Mouse (Mus musculus): Measurements from ENCODE around the gene Cacng3.

DNA sequence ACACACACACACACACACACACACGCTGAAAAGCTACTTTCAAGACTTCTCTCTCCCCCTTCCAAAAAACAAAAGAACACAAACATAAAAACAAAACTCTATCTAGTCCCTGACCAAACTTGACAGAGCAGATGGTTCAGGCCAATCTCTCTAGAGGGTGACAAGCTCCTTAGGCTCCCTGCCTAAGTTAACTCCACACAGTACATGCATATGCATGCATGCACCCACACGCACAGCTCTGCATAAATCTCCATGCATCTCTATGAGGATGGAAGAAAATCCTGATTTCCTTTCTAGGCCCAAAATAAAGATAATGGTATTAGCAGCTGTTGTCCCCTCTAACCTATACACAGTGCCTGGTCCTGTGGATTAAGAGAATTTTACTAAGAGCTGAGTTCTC, 70.4 kb downstream of the Cacng3 start:
- no peak for TF ChIP-seq CTCF (IDR thresholded peaks at IDR 0.05; ENCODE audit: low read depth)
- no peak for TF ChIP-seq EP300 (optimal IDR thresholded peaks at IDR 0.05)

Measured in stomach, postnatal 0 days (tissue).